Mouse (Mus musculus) E14TG2a.4 (cell line): ENCODE measurements around the gene Krr1.

Source experiments
- CTCF ChIP-seq: conservative IDR thresholded peaks from 2 replicates; pipeline ENCODE4 v1.5.1; 2014; ENCODE audit warnings: low read length
- POU5F1 ChIP-seq: IDR thresholded peaks from 2 replicates; pipeline ENCODE4 v1.6.1; 2014; ENCODE audit warnings: low read length, borderline replicate concordance

- TF ChIP-seq CTCF (no peak), POU5F1 (no peak)
Observed at GRCm38 (mm10) chr10:111959353-111959752, 13.1 kb upstream of the Krr1 start.
